Mouse (Mus musculus): ENCODE measurements around the gene 0610010K14Rik. TPM values are rescaled to one million over a fixed set of nuclear protein-coding genes. Genes with fewer than 3 reads are reported as not detected.

0610010K14Rik gene
- polyA plus RNA-seq (2014; fragmentation: Nextera tagmentation; extraction: Ambion mirVana) = 171 and 205 TPM in 2 replicates

DNA sequence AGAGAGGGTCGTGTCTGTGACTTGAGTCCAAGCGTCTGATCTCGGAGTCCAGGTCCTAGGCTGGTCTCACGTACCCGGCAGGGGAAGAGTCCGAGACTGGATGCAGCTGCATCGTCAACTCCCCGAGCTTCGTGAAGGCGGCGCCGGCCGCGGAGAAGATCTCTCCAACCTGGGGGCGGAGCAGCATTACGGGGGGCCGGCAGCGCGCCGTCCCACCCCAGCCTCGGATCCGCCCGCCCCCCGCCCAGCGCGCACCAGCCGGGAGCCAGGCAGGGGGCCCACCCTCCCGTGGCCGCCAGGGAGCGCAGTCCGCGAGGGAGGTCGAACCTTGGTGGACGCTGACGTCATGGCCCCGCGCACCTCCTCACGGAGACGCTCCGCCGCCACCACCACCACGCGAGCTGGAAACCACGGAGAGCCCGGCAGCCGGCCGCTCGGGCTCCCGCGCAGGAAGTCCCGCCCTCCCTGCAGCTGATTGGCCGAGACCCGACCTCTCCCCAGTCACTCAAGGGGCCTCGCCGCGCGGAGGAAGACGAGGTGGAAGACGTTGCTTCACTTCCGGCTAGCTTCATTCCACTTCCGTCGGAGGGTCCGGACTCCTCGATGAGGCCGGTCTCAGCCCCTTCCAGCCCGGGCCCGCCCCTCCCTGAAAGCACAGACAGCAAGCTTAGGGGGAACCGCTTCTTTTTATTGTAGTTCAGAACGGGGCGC lies at the start of gene 0610010K14Rik:
Gene 0610010K14Rik, minus strand, starts transcription at position 458 of the 711 bp plus-strand sequence.
- Histone ChIP-seq H3K9ac (replicated peaks; ENCODE audit: low read length) (peak within 1 kb of the TSS; percentile 80), H3K36me3 (ENCODE audit: control insufficient read depth, insufficient read depth, low read length) (peaks cover 18% of the 10 kb centered on the region), H3K27me3 (ENCODE audit: control insufficient read depth, insufficient read depth, low read length) (no peaks in the 10 kb centered on the region), H3K27ac (replicated peaks; ENCODE audit: low read depth, low read length) (peak within 1 kb of the TSS; percentile 95), H3K4me1 (ENCODE audit: control insufficient read depth, insufficient read depth, low read length) (peaks cover 35% of the 10 kb centered on the region), H3K4me3 (replicated peaks; ENCODE audit: low read depth, low read length) (peak within 1 kb of the TSS; percentile 97), H3K4me2 (ENCODE audit: low read length) (peak within 1 kb of the TSS; percentile 99), H3K9me3 (ENCODE audit: control insufficient read depth, low read length) (no peaks in the 10 kb centered on the region)
- DNase-seq (peak; percentile 98), ATAC-seq (ENCODE audit: low FRiP score, low TSS enrichment) (peak; percentile 92)
- WGBS = under 1% methylated on average over 70 of the region's 70 CpGs

DNA sequence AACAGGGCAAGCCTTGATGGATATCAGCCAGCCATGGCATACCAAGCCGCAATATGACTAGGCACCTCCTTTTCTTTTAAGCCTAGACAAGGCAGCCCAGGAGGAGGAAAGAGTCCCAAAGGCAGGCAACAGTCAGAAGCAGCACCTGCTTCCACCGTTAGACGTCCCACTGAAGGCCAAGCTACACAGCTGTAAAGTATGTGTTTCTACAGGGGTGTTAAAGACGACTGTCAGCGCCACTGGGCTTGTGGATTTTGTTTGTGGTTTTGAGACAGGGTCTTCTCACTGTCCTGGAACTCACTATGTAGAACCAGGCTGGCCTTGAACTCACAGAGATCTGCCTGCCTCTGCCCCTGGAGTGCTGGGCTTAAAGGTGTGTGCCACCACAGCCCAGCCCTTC lies 48.0 kb upstream of the 0610010K14Rik start:
- WGBS = 83% methylated on average over 5 of the region's 5 CpGs
- Histone ChIP-seq H3K27me3 (ENCODE audit: control insufficient read depth, insufficient read depth, low read length) (no peaks in the 10 kb centered on the region), H3K27ac (replicated peaks; ENCODE audit: low read depth, low read length) (no peak overlapping the region), H3K9ac (replicated peaks; ENCODE audit: low read length) (no peak overlapping the region), H3K4me3 (replicated peaks; ENCODE audit: low read depth, low read length) (no peak overlapping the region), H3K9me3 (ENCODE audit: control insufficient read depth, low read length) (no peaks in the 10 kb centered on the region), H3K4me2 (ENCODE audit: low read length) (no peak overlapping the region), H3K36me3 (ENCODE audit: control insufficient read depth, insufficient read depth, low read length) (no peaks in the 10 kb centered on the region), H3K4me1 (ENCODE audit: control insufficient read depth, insufficient read depth, low read length) (no peaks in the 10 kb centered on the region)
- ATAC-seq (ENCODE audit: low FRiP score, low TSS enrichment) = no peak
- DNase-seq = no peak

DNA sequence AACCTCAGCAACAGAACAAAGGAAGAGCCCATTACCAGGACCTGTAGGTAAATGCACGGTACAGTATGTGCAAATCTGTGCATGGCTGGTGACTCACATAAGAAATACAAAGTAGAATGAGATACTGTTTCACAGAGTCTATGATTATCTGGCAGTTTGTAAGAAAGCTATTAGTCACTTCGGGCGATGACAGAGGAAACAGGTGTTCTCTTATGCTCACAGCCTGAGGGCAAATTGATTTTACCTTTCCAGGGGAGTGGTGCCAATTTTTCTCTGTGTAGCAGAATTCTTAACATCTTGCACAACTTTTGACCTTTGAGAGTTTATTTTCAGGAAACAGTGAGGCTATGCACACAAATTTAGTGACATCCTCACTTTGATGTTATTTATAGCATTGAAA lies 47.0 kb upstream of the 0610010K14Rik start:
- H3K27me3 ChIP-seq (ENCODE audit: control insufficient read depth, insufficient read depth, low read length) = no peaks in the 10 kb centered on the region
- no peak overlapping the region for H3K27ac ChIP-seq (replicated peaks; ENCODE audit: low read depth, low read length)
- 92% methylated on average over 3 of the region's 3 CpGs for WGBS
- H3K9ac ChIP-seq (replicated peaks; ENCODE audit: low read length) = no peak overlapping the region
- no peak for ATAC-seq (ENCODE audit: low FRiP score, low TSS enrichment)
- no peaks in the 10 kb centered on the region for H3K4me1 ChIP-seq (ENCODE audit: control insufficient read depth, insufficient read depth, low read length)
- H3K4me3 ChIP-seq (replicated peaks; ENCODE audit: low read depth, low read length) = no peak overlapping the region
- no peaks in the 10 kb centered on the region for H3K36me3 ChIP-seq (ENCODE audit: control insufficient read depth, insufficient read depth, low read length)
- H3K9me3 ChIP-seq (ENCODE audit: control insufficient read depth, low read length) = no peaks in the 10 kb centered on the region
- no peak for DNase-seq
- no peak overlapping the region for H3K4me2 ChIP-seq (ENCODE audit: low read length)

GRCm38 (mm10) chr11:70283666-70284065 lies 46.0 kb upstream of the 0610010K14Rik start:
- ATAC-seq (ENCODE audit: low FRiP score, low TSS enrichment) = no peak
- H3K4me2 ChIP-seq (ENCODE audit: low read length) = no peak overlapping the region
- no peaks in the 10 kb centered on the region for H3K4me1 ChIP-seq (ENCODE audit: control insufficient read depth, insufficient read depth, low read length)
- 87% methylated on average over 4 of the region's 4 CpGs for WGBS
- H3K27me3 ChIP-seq (ENCODE audit: control insufficient read depth, insufficient read depth, low read length) = no peaks in the 10 kb centered on the region
- no peaks in the 10 kb centered on the region for H3K9me3 ChIP-seq (ENCODE audit: control insufficient read depth, low read length)
- H3K27ac ChIP-seq (replicated peaks; ENCODE audit: low read depth, low read length) = no peak overlapping the region
- no peak overlapping the region for H3K4me3 ChIP-seq (replicated peaks; ENCODE audit: low read depth, low read length)
- H3K36me3 ChIP-seq (ENCODE audit: control insufficient read depth, insufficient read depth, low read length) = no peaks in the 10 kb centered on the region
- no peak for DNase-seq
- H3K9ac ChIP-seq (replicated peaks; ENCODE audit: low read length) = no peak overlapping the region

DNA sequence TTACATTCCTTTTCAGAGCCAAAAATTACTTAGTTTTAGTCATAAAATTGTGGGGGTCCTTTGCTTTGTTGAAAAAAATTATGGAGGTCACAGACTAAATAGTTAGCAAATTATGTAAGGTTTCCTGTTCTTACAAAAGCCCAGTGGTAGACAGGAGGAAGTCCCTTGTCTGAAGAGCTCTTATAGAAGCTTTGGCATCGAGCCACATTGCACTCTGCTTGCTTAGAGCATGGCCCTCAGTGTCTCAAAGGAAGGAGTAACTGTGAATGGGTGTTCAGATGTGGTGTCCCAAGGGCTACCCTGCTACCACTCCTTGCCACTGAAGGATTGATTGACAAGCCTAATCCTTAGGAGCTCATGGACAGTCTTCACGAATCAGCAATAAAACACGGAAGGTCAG lies 42.7 kb upstream of the 0610010K14Rik start:
- DNase-seq = peak; percentile 7
- no peak overlapping the region for H3K4me3 ChIP-seq (replicated peaks; ENCODE audit: low read depth, low read length)
- 70% methylated on average over 3 of the region's 3 CpGs for WGBS
- H3K9ac ChIP-seq (replicated peaks; ENCODE audit: low read length) = no peak overlapping the region
- H3K9me3 ChIP-seq (ENCODE audit: control insufficient read depth, low read length) = no peaks in the 10 kb centered on the region
- ATAC-seq (ENCODE audit: low FRiP score, low TSS enrichment) = no peak
- H3K36me3 ChIP-seq (ENCODE audit: control insufficient read depth, insufficient read depth, low read length) = no peaks in the 10 kb centered on the region
- no peaks in the 10 kb centered on the region for H3K27me3 ChIP-seq (ENCODE audit: control insufficient read depth, insufficient read depth, low read length)
- H3K4me1 ChIP-seq (ENCODE audit: control insufficient read depth, insufficient read depth, low read length) = no peaks in the 10 kb centered on the region
- H3K4me2 ChIP-seq (ENCODE audit: low read length) = no peak overlapping the region
- H3K27ac ChIP-seq (replicated peaks; ENCODE audit: low read depth, low read length) = no peak overlapping the region

GRCm38 (mm10) chr11:70278961-70279360 lies 41.2 kb upstream of the 0610010K14Rik start:
- ATAC-seq (ENCODE audit: low FRiP score, low TSS enrichment) = no peak
- DNase-seq = no peak

GRCm38 (mm10) chr11:70271641-70272040 lies 33.9 kb upstream of the 0610010K14Rik start:
- ATAC-seq (ENCODE audit: low FRiP score, low TSS enrichment) (no peak), DNase-seq (no peak)
- WGBS = 87% methylated on average over 7 of the region's 7 CpGs
- Histone ChIP-seq H3K9ac (replicated peaks; ENCODE audit: low read length) (no peak overlapping the region), H3K36me3 (ENCODE audit: control insufficient read depth, insufficient read depth, low read length) (no peaks in the 10 kb centered on the region), H3K4me2 (ENCODE audit: low read length) (no peak overlapping the region), H3K4me1 (ENCODE audit: control insufficient read depth, insufficient read depth, low read length) (no peaks in the 10 kb centered on the region), H3K4me3 (replicated peaks; ENCODE audit: low read depth, low read length) (no peak overlapping the region), H3K27me3 (ENCODE audit: control insufficient read depth, insufficient read depth, low read length) (no peaks in the 10 kb centered on the region), H3K9me3 (ENCODE audit: control insufficient read depth, low read length) (no peaks in the 10 kb centered on the region), H3K27ac (replicated peaks; ENCODE audit: low read depth, low read length) (no peak overlapping the region)

More at GRCm38 (mm10) chr11:70278961-70279360, 41.2 kb upstream of the 0610010K14Rik start:
- H3K9ac ChIP-seq (replicated peaks; ENCODE audit: low read length) = no peak overlapping the region
- H3K4me2 ChIP-seq (ENCODE audit: low read length) = no peak overlapping the region
- no peaks in the 10 kb centered on the region for H3K9me3 ChIP-seq (ENCODE audit: control insufficient read depth, low read length)
- H3K4me1 ChIP-seq (ENCODE audit: control insufficient read depth, insufficient read depth, low read length) = no peaks in the 10 kb centered on the region
- 88% methylated on average over 3 of the region's 3 CpGs for WGBS
- H3K4me3 ChIP-seq (replicated peaks; ENCODE audit: low read depth, low read length) = no peak overlapping the region
- no peaks in the 10 kb centered on the region for H3K27me3 ChIP-seq (ENCODE audit: control insufficient read depth, insufficient read depth, low read length)
- no peaks in the 10 kb centered on the region for H3K36me3 ChIP-seq (ENCODE audit: control insufficient read depth, insufficient read depth, low read length)
- no peak overlapping the region for H3K27ac ChIP-seq (replicated peaks; ENCODE audit: low read depth, low read length)

- Histone ChIP-seq H3K9me3 (ENCODE audit: control insufficient read depth, low read length) (no peaks in the 10 kb centered on the region), H3K4me1 (ENCODE audit: control insufficient read depth, insufficient read depth, low read length) (no peaks in the 10 kb centered on the region), H3K27ac (replicated peaks; ENCODE audit: low read depth, low read length) (no peak overlapping the region), H3K4me3 (replicated peaks; ENCODE audit: low read depth, low read length) (no peak overlapping the region), H3K27me3 (ENCODE audit: control insufficient read depth, insufficient read depth, low read length) (no peaks in the 10 kb centered on the region), H3K9ac (replicated peaks; ENCODE audit: low read length) (no peak overlapping the region), H3K4me2 (ENCODE audit: low read length) (no peak overlapping the region), H3K36me3 (ENCODE audit: control insufficient read depth, insufficient read depth, low read length) (no peaks in the 10 kb centered on the region)
- ATAC-seq (ENCODE audit: low FRiP score, low TSS enrichment) (no peak), DNase-seq (no peak)
- 100% methylated on average over 1 of the region's 1 CpGs for WGBS
Measured at GRCm38 (mm10) chr11:70266405-70266804, 28.7 kb upstream of the 0610010K14Rik start.

DNA sequence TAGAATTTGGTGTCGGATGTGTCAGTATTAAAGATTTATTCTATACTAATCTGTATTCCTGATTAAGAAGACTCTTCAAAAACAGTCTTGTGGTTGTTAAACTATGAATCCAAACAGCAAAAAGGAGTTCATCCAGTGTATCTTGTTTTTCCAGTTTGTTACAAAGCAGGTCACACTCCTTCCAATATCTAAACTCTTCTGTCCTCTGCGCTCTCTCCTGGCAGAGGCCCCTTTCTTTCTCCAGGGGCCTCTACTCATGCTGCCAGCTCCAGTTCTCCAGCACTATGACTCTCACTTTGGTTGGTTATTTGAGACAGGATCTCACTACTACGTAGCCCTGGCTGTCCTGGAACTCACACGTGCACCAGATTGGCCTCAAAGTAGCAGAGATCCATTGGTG lies 28.1 kb upstream of the 0610010K14Rik start:
- Histone ChIP-seq H3K9ac (replicated peaks; ENCODE audit: low read length) (no peak overlapping the region), H3K36me3 (ENCODE audit: control insufficient read depth, insufficient read depth, low read length) (no peaks in the 10 kb centered on the region), H3K27me3 (ENCODE audit: control insufficient read depth, insufficient read depth, low read length) (no peaks in the 10 kb centered on the region), H3K27ac (replicated peaks; ENCODE audit: low read depth, low read length) (no peak overlapping the region), H3K4me1 (ENCODE audit: control insufficient read depth, insufficient read depth, low read length) (no peaks in the 10 kb centered on the region), H3K4me3 (replicated peaks; ENCODE audit: low read depth, low read length) (no peak overlapping the region), H3K9me3 (ENCODE audit: control insufficient read depth, low read length) (no peaks in the 10 kb centered on the region), H3K4me2 (ENCODE audit: low read length) (no peak overlapping the region)
- DNase-seq (no peak), ATAC-seq (ENCODE audit: low FRiP score, low TSS enrichment) (no peak)
- WGBS = 79% methylated on average over 4 of the region's 4 CpGs

All from midbrain, embryonic 14.5 days (tissue).